Mouse (Mus musculus) ES-E14 (cell line): ENCODE data around the gene Gpr152. TPM values are rescaled to one million over a fixed set of nuclear protein-coding genes. Genes with fewer than 3 reads are reported as not detected.

Experiments
- DNase-seq: peaks from one replicate; pipeline ENCODE4 v3.0.0-alpha.2; 2013; ENCODE audit warnings: low read depth, low spot score
- H3K27ac ChIP-seq: 2 replicates; pipeline ENCODE4 v1.5.1; 2012; ENCODE audit warnings: low read depth, mild to moderate bottlenecking, low read length, moderate library complexity, mixed read lengths; ENCODE audit not compliant: poor library complexity, insufficient read depth, severe bottlenecking
- H3K36me3 ChIP-seq: 2 replicates; pipeline ENCODE4 v1.6.1; 2012; ENCODE audit warnings: mild to moderate bottlenecking, low read length, moderate library complexity, mixed read lengths; ENCODE audit not compliant: control insufficient read depth, poor library complexity, insufficient read depth, severe bottlenecking
- H3K4me1 ChIP-seq, 2 experiments: fragments of 150-350 bp in 1 of 2; sonication (generic) in 1 of 2; 2 replicates each; pipeline ENCODE4 v1.6.1; 2012; ENCODE audit warnings: low read length in 2 of 2, mild to moderate bottlenecking in 1 of 2, mixed read lengths in 1 of 2; ENCODE audit not compliant: control insufficient read depth in 2 of 2, insufficient read depth in 2 of 2, poor library complexity in 1 of 2
- H3K4me3 ChIP-seq, 2 experiments: fragments of 150-350 bp in 1 of 2; sonication (generic) in 1 of 2; 2 replicates each; pipeline ENCODE4 v1.5.1; 2012; ENCODE audit warnings: low read length in 2 of 2, low read depth in 1 of 2, mild to moderate bottlenecking in 1 of 2, mixed read lengths in 1 of 2; ENCODE audit not compliant: insufficient read depth in 1 of 2, poor library complexity in 1 of 2, severe bottlenecking in 1 of 2
- H3K9ac ChIP-seq: 2 replicates; pipeline ENCODE4 v1.6.1; 2012; ENCODE audit warnings: low read depth, mild to moderate bottlenecking, low read length, mixed read lengths; ENCODE audit not compliant: poor library complexity, insufficient read depth, severe bottlenecking
- H3K9me3 ChIP-seq: fragments of 150-350 bp; sonication (generic); 2 replicates; pipeline ENCODE4 v1.6.1; 2012; ENCODE audit warnings: low read depth, mild to moderate bottlenecking, low read length; ENCODE audit not compliant: control insufficient read depth, insufficient read depth
- CHD2 ChIP-seq: IDR thresholded peaks from 2 replicates; pipeline ENCODE4 v1.6.1; 2014; ENCODE audit warnings: mild to moderate bottlenecking, low read depth, low read length, inconsistent platforms
- HCFC1 ChIP-seq: IDR thresholded peaks from 2 replicates; pipeline ENCODE4 v1.6.1; 2012; ENCODE audit warnings: low read length, inconsistent platforms, borderline replicate concordance; ENCODE audit not compliant: insufficient read depth
- MAFK ChIP-seq: IDR thresholded peaks from 2 replicates; pipeline ENCODE4 v1.6.1; 2014; ENCODE audit warnings: mild to moderate bottlenecking, low read depth, low read length, inconsistent platforms; ENCODE audit not compliant: insufficient read depth
- ZC3H11A ChIP-seq: IDR thresholded peaks from 2 replicates; pipeline ENCODE4 v1.6.1; 2012; ENCODE audit warnings: low read depth, mild to moderate bottlenecking, inconsistent platforms, low read length, borderline replicate concordance
- ZNF384 ChIP-seq: IDR thresholded peaks from 2 replicates; pipeline ENCODE4 v1.6.1; 2012; ENCODE audit warnings: low read depth, low read length, inconsistent platforms
- in situ Hi-C, 2 experiments: fragments of 600-800 bp; cut with MboI; formaldehyde crosslinking; loops; one replicate each; pipeline ENCODE4 v1.15.1; 2025; ENCODE audit warnings: low sequenced_read_pairs in 2 of 2, inconsistent platforms in 1 of 2; ENCODE audit not compliant: unreplicated experiment in 2 of 2
- total RNA-seq: library from RNA; depleted of rRNA; stranded (reverse); fragments of 300-350 nt; gene quantifications from 2 replicates; pipeline ENCODE4 v1.2.3, GENCODE M21; 2012

Gpr152 gene
- total RNA-seq, 1 experiment = 0.13 TPM

DNA sequence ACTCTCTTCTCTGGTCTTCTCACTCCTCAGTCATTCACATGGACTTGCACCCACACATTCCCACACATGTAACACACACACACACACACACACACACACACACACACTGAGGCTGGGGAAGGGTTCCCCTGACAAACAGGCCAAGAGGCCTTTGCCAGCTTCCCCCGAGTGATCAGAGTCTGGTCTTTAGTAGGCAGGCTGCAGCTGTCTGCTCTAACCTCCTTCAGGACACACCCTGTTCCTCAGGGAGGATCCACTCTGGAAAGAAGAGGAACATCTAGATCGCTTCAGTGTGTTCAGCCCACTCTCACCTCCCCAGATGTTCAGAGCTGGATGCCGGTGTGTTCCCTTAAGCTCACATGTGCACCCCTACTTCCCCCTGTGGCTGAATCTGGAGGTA is 45.2 kb upstream of the Gpr152 start:
- in situ Hi-C loops = no loop called here

DNA sequence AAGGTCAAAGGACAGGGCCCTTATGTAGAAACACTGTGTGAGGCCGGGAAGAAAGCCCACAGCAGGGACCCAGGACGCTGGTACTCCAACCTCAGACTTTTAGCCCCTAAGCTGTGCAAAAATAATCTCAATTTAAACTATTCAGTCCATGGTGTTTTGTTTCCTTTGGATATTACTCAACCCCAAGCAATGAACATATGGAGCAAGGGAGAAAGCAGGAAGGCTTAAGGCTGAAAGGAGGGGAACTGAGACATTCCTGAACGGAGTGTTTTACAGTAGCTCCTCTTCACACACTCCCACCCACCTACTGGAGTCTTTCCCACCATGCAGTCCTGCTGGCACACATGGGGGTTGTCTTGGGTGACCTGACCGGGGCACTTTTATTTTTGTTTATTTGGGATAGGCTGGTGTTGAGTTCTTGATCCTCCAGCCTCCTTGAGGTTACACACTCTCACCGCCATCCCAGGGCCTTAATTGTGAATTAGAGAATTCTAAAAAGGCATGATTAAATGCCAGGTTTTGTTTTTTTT is 44.7 kb upstream of the Gpr152 start:
- no peak overlapping the region for H3K4me3 ChIP-seq
- H3K9ac ChIP-seq = no peak overlapping the region
- no peaks in the 10 kb centered on the region for H3K9me3 ChIP-seq
- in situ Hi-C loops = no loop called here
- peaks cover 6% of the 10 kb centered on the region for H3K36me3 ChIP-seq
- no peak overlapping the region for H3K27ac ChIP-seq
- TF ChIP-seq ZC3H11A = no peak
- TF ChIP-seq CHD2 = no peak
- no peak for TF ChIP-seq HCFC1
- TF ChIP-seq ZNF384 = no peak
- TF ChIP-seq MAFK = no peak
- no peak for DNase-seq
- peaks cover 0 to 15% of the 10 kb centered on the region in 2 experiments; a peak in 3 of 4 replicates for H3K4me1 ChIP-seq

More for the DNA sequence above, 45.2 kb upstream of the Gpr152 start:
- Histone ChIP-seq H3K4me1 (peaks cover 0 to 12% of the 10 kb centered on the region in 2 experiments; a peak in 3 of 4 replicates), H3K36me3 (peaks cover 6% of the 10 kb centered on the region), H3K4me3 (no peak overlapping the region), H3K9me3 (no peaks in the 10 kb centered on the region), H3K27ac (no peak overlapping the region), H3K9ac (0 out of 2 replicates have a peak overlapping the region, but pooled peaks have one; percentile 1)
- DNase-seq = no peak
- TF ChIP-seq ZC3H11A (no peak), HCFC1 (no peak), ZNF384 (no peak), MAFK (no peak), CHD2 (no peak)

DNA sequence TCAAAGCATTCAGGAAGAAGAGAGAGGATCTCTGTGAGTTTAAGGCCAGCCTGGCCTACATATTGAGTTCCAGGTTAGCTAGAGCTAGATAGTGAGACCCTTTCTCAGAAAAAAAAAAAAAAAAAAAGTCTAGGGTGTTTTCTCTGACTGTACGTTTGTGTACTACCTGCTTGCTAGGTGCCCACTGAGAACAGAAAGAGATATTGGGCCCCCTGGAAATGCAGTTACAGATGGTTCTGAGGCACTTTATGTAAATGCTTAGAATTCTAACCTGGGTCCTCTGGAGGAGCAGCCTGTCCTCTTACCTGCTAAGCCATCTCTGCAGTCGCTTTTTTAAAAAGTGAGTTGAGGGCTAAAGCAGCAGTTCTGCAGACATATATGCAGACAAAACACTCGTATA is 43.8 kb upstream of the Gpr152 start:
- no peak for DNase-seq
- TF ChIP-seq CHD2 (no peak), ZC3H11A (no peak), ZNF384 (no peak), HCFC1 (no peak), MAFK (no peak)
- H3K4me1 ChIP-seq = peaks cover 0 to 15% of the 10 kb centered on the region in 2 experiments; a peak in 3 of 4 replicates
- H3K27ac ChIP-seq = no peak overlapping the region
- H3K36me3 ChIP-seq = peaks cover 6% of the 10 kb centered on the region
- H3K9ac ChIP-seq = no peak overlapping the region
- H3K4me3 ChIP-seq = peak overlapping the region in 1 of 2 experiments; percentile 64; a peak in 1 of 4 replicates
- in situ Hi-C loops = no loop called here
- H3K9me3 ChIP-seq = no peaks in the 10 kb centered on the region

GRCm38 (mm10) chr19:4096642-4097440 is 42.7 kb upstream of the Gpr152 start, which contains the start of gene Cdk2ap2:
Cdk2ap2 (plus strand) TSS chr19:4097182.
- peak within 1 kb of the TSS; percentile 92 for H3K27ac ChIP-seq
- in situ Hi-C loops = no loop called here
- H3K4me1 ChIP-seq = peaks cover 0 to 15% of the 10 kb centered on the region in 2 experiments; a peak in 3 of 4 replicates
- peak; percentile 98 for DNase-seq
- H3K9ac ChIP-seq = peak within 1 kb of the TSS; percentile 90
- TF ChIP-seq CHD2 = peak; percentile 96
- TF ChIP-seq MAFK = no peak
- 0 out of 2 replicates have a peak, but pooled peaks have one; percentile 7 for TF ChIP-seq HCFC1
- TF ChIP-seq ZC3H11A = no peak
- TF ChIP-seq ZNF384 = no peak
- peaks cover 6% of the 10 kb centered on the region for H3K36me3 ChIP-seq
- no peaks in the 10 kb centered on the region for H3K9me3 ChIP-seq
- H3K4me3 ChIP-seq = peak within 1 kb of the TSS; percentile 85 to 95
